Mouse (Mus musculus): ENCODE measurements around the gene Gm11985. TPM values are rescaled to one million over a fixed set of nuclear protein-coding genes. Genes with fewer than 3 reads are reported as not detected.

Gene Gm11985
- total and polyA plus RNA-seq, 2 experiments from 2014 or later = not detected

DNA sequence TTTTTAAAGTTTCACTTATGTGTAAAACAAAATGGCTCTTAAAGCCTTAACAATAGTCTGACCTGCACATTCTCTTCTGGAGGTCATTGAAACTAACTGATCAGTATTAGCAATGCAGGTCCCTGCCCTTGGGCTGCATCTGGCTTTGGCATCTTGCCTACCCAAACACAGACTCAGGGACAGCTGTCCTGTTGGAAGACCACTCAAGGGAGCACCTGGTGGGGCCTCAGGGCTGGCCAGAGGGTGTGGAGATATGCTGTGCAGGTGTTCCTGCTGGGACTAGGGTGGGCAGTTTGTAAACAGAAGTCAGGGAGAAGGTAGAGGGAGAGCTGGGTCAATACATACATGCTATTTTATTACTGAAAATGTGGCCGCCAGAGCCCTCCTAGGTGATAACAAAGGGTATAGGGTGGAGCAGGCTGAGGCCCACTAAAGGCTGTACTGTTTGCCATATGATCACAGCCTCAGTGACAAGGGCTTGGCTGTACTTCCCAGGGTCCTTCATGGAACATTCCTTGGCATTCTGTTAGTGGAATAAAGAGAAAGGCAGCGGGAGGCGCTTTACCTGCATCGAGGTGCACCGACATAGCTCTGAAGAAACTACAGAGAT, 52.0 kb downstream of the Gm11985 start:
- 97% methylated on average over 5 of the region's 5 CpGs for WGBS
- Histone ChIP-seq H3K4me2 (ENCODE audit: low read depth) (no peak overlapping the region), H3K4me3 (ENCODE audit: low read depth, low read length) (no peak overlapping the region), H3K27me3 (ENCODE audit: insufficient read depth, low read length) (no peaks in the 10 kb centered on the region), H3K4me1 (ENCODE audit: insufficient read depth) (no peaks in the 10 kb centered on the region), H3K9ac (no peak overlapping the region), H3K36me3 (ENCODE audit: insufficient read depth) (no peaks in the 10 kb centered on the region), H3K27ac (ENCODE audit: low read depth, low read length) (no peak overlapping the region), H3K9me3 (ENCODE audit: low read length) (no peaks in the 10 kb centered on the region)
- DNase-seq (no peak), ATAC-seq (no peak)
- no peak for TF ChIP-seq CTCF (IDR thresholded peaks at IDR 0.05; ENCODE audit: low read depth)

- no peak overlapping the region for H3K27ac ChIP-seq (ENCODE audit: low read depth, low read length)
- no peak overlapping the region for H3K4me3 ChIP-seq (ENCODE audit: low read depth, low read length)
- no peaks in the 10 kb centered on the region for H3K9me3 ChIP-seq (ENCODE audit: low read length)
- H3K4me2 ChIP-seq (ENCODE audit: low read depth) = no peak overlapping the region
- TF ChIP-seq CTCF (IDR thresholded peaks at IDR 0.05; ENCODE audit: low read depth) = no peak
- ATAC-seq (peak; percentile 30), DNase-seq (no peak)
- no peaks in the 10 kb centered on the region; the same call in 1 of the 2 replicates for H3K36me3 ChIP-seq (ENCODE audit: insufficient read depth)
- no peaks in the 10 kb centered on the region for H3K4me1 ChIP-seq (ENCODE audit: insufficient read depth)
- H3K9ac ChIP-seq = no peak overlapping the region
- no peaks in the 10 kb centered on the region for H3K27me3 ChIP-seq (ENCODE audit: insufficient read depth, low read length)
- 85% methylated on average over 9 of the region's 9 CpGs for WGBS
Measured at GRCm38 (mm10) chr11:7135763-7136162, 52.6 kb downstream of the Gm11985 start.

DNA sequence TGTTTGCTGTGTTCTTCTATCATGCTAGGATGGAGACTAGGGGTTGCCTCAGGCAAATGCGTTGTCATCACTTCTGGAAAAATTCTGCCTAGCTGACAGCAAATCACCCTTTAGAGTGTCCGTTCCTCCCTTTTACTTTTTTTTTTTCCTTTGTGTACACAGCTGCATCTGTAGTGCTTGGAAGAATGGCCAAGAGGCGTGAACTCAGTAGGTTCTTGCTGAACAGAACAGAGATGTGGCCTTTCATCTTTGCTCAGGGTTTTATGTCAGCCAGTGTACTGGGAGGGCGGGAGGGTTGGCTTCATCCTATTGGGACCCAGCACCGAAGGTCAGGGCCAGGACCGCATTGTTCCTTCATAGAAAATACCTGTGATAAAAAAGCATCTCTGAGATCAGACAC, 53.1 kb downstream of the Gm11985 start:
- DNase-seq (no peak), ATAC-seq (no peak)
- no peak overlapping the region for H3K9ac ChIP-seq
- H3K4me3 ChIP-seq (ENCODE audit: low read depth, low read length) = no peak overlapping the region
- H3K4me2 ChIP-seq (ENCODE audit: low read depth) = no peak overlapping the region
- 75% methylated on average over 6 of the region's 6 CpGs for WGBS
- H3K27ac ChIP-seq (ENCODE audit: low read depth, low read length) = no peak overlapping the region
- H3K9me3 ChIP-seq (ENCODE audit: low read length) = no peaks in the 10 kb centered on the region
- H3K27me3 ChIP-seq (ENCODE audit: insufficient read depth, low read length) = no peaks in the 10 kb centered on the region
- H3K36me3 ChIP-seq (ENCODE audit: insufficient read depth) = no peaks in the 10 kb centered on the region; the same call in 1 of the 2 replicates
- no peaks in the 10 kb centered on the region for H3K4me1 ChIP-seq (ENCODE audit: insufficient read depth)
- TF ChIP-seq CTCF (IDR thresholded peaks at IDR 0.05; ENCODE audit: low read depth) = no peak

- ATAC-seq = no peak
- Histone ChIP-seq H3K4me2 (ENCODE audit: low read depth) (no peak overlapping the region), H3K27me3 (ENCODE audit: insufficient read depth, low read length) (no peaks in the 10 kb centered on the region), H3K9me3 (ENCODE audit: low read length) (no peaks in the 10 kb centered on the region), H3K4me3 (ENCODE audit: low read depth, low read length) (no peak overlapping the region), H3K36me3 (ENCODE audit: insufficient read depth) (no peaks in the 10 kb centered on the region; the same call in 1 of the 2 replicates), H3K27ac (ENCODE audit: low read depth, low read length) (no peak overlapping the region), H3K4me1 (ENCODE audit: insufficient read depth) (no peaks in the 10 kb centered on the region), H3K9ac (no peak overlapping the region)
- 87% methylated on average over 5 of the region's 5 CpGs for WGBS
- no peak for TF ChIP-seq CTCF (IDR thresholded peaks at IDR 0.05; ENCODE audit: low read depth)
- no peak for DNase-seq
Measured at GRCm38 (mm10) chr11:7134319-7134718, 54.0 kb downstream of the Gm11985 start.

- DNase-seq = no peak
- 88% methylated on average over 5 of the region's 5 CpGs for WGBS
- H3K9me3 ChIP-seq (ENCODE audit: low read length) = no peaks in the 10 kb centered on the region
- H3K27ac ChIP-seq (ENCODE audit: low read depth, low read length) = no peak overlapping the region
- H3K4me1 ChIP-seq (ENCODE audit: insufficient read depth) = no peaks in the 10 kb centered on the region
- ATAC-seq = no peak
- no peak for TF ChIP-seq CTCF (IDR thresholded peaks at IDR 0.05; ENCODE audit: low read depth)
- no peak overlapping the region for H3K9ac ChIP-seq
- H3K27me3 ChIP-seq (ENCODE audit: insufficient read depth, low read length) = no peaks in the 10 kb centered on the region
- H3K4me3 ChIP-seq (ENCODE audit: low read depth, low read length) = no peak overlapping the region
- H3K4me2 ChIP-seq (ENCODE audit: low read depth) = no peak overlapping the region
- H3K36me3 ChIP-seq (ENCODE audit: insufficient read depth) = no peaks in the 10 kb centered on the region; the same call in 1 of the 2 replicates
Measured at GRCm38 (mm10) chr11:7133736-7134135, 54.6 kb downstream of the Gm11985 start.

Other genes with a start within 250 kb of the Gm11985 start
- 115 and 159 TPM in 2 replicates for gene Adcy1, start 125.1 kb downstream of the Gm11985 start, total RNA-seq (2014; rRNA removed)
- gene Adcy1, start 125.1 kb downstream of the Gm11985 start, polyA plus RNA-seq (2015; fragmentation: Nextera tagmentation; extraction: Ambion mirVana) = 12.6 and 13.6 TPM in 2 replicates
- not detected in 2 replicates for gene Igfbp1, start 9.2 kb upstream of the Gm11985 start, total RNA-seq (2014; rRNA removed)
- gene Igfbp1, start 9.2 kb upstream of the Gm11985 start, polyA plus RNA-seq (2015; fragmentation: Nextera tagmentation; extraction: Ambion mirVana) = not detected in 2 replicates
- 56.6 and 61.9 TPM in 2 replicates for gene Igfbp3, start 25.4 kb upstream of the Gm11985 start, total RNA-seq (2014; rRNA removed)
- 29.9 and 32.6 TPM in 2 replicates for gene Igfbp3, start 25.4 kb upstream of the Gm11985 start, polyA plus RNA-seq (2015; fragmentation: Nextera tagmentation; extraction: Ambion mirVana)